Mouse (Mus musculus) c-Kit-positive CD71-positive TER-119-negative erythroid progenitor cells, embryonic 14.5 days (primary cell): ENCODE data around the gene Fance.

Experiments
- DNase-seq: peaks from one replicate; pipeline ENCODE4 v3.0.0-alpha.2; 2013; ENCODE audit warnings: low read depth

Fance gene

GRCm38 (mm10) chr17:28313212-28313879 lies at the start of gene Fance:
Gene Fance, plus strand, starts transcription at chr17:28313519.
- peak; percentile 100 for DNase-seq

- DNase-seq: no peak
These were observed 46.1 kb upstream of the Fance start for GRCm38 (mm10) chr17:28267251-28267650.

GRCm38 (mm10) chr17:28270165-28270564 lies 43.2 kb upstream of the Fance start:
- no peak for DNase-seq

- no peak for DNase-seq
These were observed 41.6 kb upstream of the Fance start for GRCm38 (mm10) chr17:28271537-28272266.

GRCm38 (mm10) chr17:28272281-28272680 lies 41.0 kb upstream of the Fance start:
- no peak for DNase-seq

GRCm38 (mm10) chr17:28272837-28273236 lies 40.5 kb upstream of the Fance start:
- no peak for DNase-seq

- no peak for DNase-seq
These were observed 38.6 kb upstream of the Fance start for GRCm38 (mm10) chr17:28274739-28275138.

GRCm38 (mm10) chr17:28277226-28277625 lies 36.1 kb upstream of the Fance start:
- no peak for DNase-seq

GRCm38 (mm10) chr17:28277721-28278120 lies 35.6 kb upstream of the Fance start:
- DNase-seq: no peak

GRCm38 (mm10) chr17:28278156-28278555 lies 35.2 kb upstream of the Fance start:
- peak; percentile 28 for DNase-seq

GRCm38 (mm10) chr17:28279236-28279635 lies 34.1 kb upstream of the Fance start:
- no peak for DNase-seq

GRCm38 (mm10) chr17:28279780-28280422 lies 33.4 kb upstream of the Fance start:
- DNase-seq: no peak

GRCm38 (mm10) chr17:28280423-28280800 lies 32.9 kb upstream of the Fance start:
- DNase-seq: no peak

GRCm38 (mm10) chr17:28280831-28281377 lies 32.4 kb upstream of the Fance start:
- no peak for DNase-seq

GRCm38 (mm10) chr17:28281866-28282441 lies 31.4 kb upstream of the Fance start:
- DNase-seq: no peak

- DNase-seq: no peak
These were observed 30.1 kb upstream of the Fance start for GRCm38 (mm10) chr17:28283199-28283598.

- no peak for DNase-seq
These were observed 27.2 kb upstream of the Fance start for GRCm38 (mm10) chr17:28286133-28286532.

GRCm38 (mm10) chr17:28286964-28287363 lies 26.4 kb upstream of the Fance start:
- no peak for DNase-seq

- no peak for DNase-seq
These were observed 25.7 kb upstream of the Fance start for GRCm38 (mm10) chr17:28287578-28287977.

- DNase-seq: no peak
These were observed 25.3 kb upstream of the Fance start for GRCm38 (mm10) chr17:28287980-28288379.

GRCm38 (mm10) chr17:28290262-28290661 lies 23.1 kb upstream of the Fance start:
- no peak for DNase-seq

GRCm38 (mm10) chr17:28290671-28291070 lies 22.6 kb upstream of the Fance start:
- DNase-seq: no peak
